Mouse (Mus musculus): ENCODE results near the gene Ss18l1. TPM values are rescaled to one million over a fixed set of nuclear protein-coding genes. Genes with fewer than 3 reads are reported as not detected.

The Ss18l1 gene
- total RNA-seq, 2 experiments from 2014 or later = 38.8 to 40.5 TPM

- H3K27ac ChIP-seq = no peak overlapping the region; the same call in 1 of the 2 replicates
- intact Hi-C loops (cut with DNase I) = no loop called here
- no peak for TF ChIP-seq CTCF (IDR thresholded peaks at IDR 0.05)
- DNase-seq (ENCODE audit: extremely low spot score in 1 of 2, low spot score in 2 of 2) = no peak
- H3K4me3 ChIP-seq = no peak overlapping the region
Observed at GRCm38 (mm10) chr2:180020091-180020661, 22.1 kb upstream of the Ss18l1 start.

GRCm38 (mm10) chr2:180020919-180021318, 21.4 kb upstream of the Ss18l1 start:
- DNase-seq (ENCODE audit: extremely low spot score in 1 of 2, low spot score in 2 of 2) = no peak
- intact Hi-C loops (cut with DNase I) = no loop called here
- no peak overlapping the region for H3K4me3 ChIP-seq
- TF ChIP-seq CTCF (IDR thresholded peaks at IDR 0.05) = no peak
- H3K27ac ChIP-seq = no peak overlapping the region

- TF ChIP-seq CTCF (IDR thresholded peaks at IDR 0.05) = no peak
- DNase-seq (ENCODE audit: extremely low spot score in 1 of 2, low spot score in 2 of 2) = no peak
- H3K27ac ChIP-seq = no peak overlapping the region
- intact Hi-C loops (cut with DNase I) = no loop called here
- H3K4me3 ChIP-seq = no peak overlapping the region
Observed at GRCm38 (mm10) chr2:180022751-180023150, 19.6 kb upstream of the Ss18l1 start.

- Histone ChIP-seq H3K4me3 (peak within 1 kb of the TSS; percentile 88), H3K27ac (peak within 1 kb of the TSS; percentile 92)
- peak; percentile 99 for DNase-seq (ENCODE audit: extremely low spot score in 1 of 2, low spot score in 2 of 2)
- no peak for TF ChIP-seq CTCF (IDR thresholded peaks at IDR 0.05)
- intact Hi-C loops (cut with DNase I) = loop anchor here (1.0 to 5.0 kb wide), 3 partner anchors 18 to 107 kb away; partner anchors contain the start of genes Psma7 and Ss18l1
Observed at GRCm38 (mm10) chr2:180024401-180025098, 17.8 kb upstream of the Ss18l1 start, which contains the start of gene Lsm14b. Gene Lsm14b, plus strand, starts transcription at chr2:180024987.

GRCm38 (mm10) chr2:180025135-180025860, 17.0 kb upstream of the Ss18l1 start:
- intact Hi-C loops (cut with DNase I) = loop anchor here (5.0 kb wide), 1 partner anchor 108 kb away; no protein-coding TSS in a partner anchor
- H3K4me3 ChIP-seq = peak overlapping the region; percentile 88
- peak; percentile 54 to 61 for DNase-seq (ENCODE audit: extremely low spot score in 1 of 2, low spot score in 2 of 2)
- TF ChIP-seq CTCF (IDR thresholded peaks at IDR 0.05) = no peak
- H3K27ac ChIP-seq = peak overlapping the region; percentile 92

- DNase-seq (ENCODE audit: extremely low spot score in 1 of 2, low spot score in 2 of 2) = no peak
- TF ChIP-seq CTCF (IDR thresholded peaks at IDR 0.05) = no peak
- Histone ChIP-seq H3K27ac (peak overlapping the region; percentile 92), H3K4me3 (peak overlapping the region; percentile 88)
- intact Hi-C loops (cut with DNase I) = loop anchor here (5.0 kb wide), 1 partner anchor 109 kb away; no protein-coding TSS in a partner anchor
Observed at GRCm38 (mm10) chr2:180025861-180026200, 16.5 kb upstream of the Ss18l1 start.

- Histone ChIP-seq H3K27ac (no peak overlapping the region), H3K4me3 (peak overlapping the region; percentile 88)
- no peak for DNase-seq (ENCODE audit: extremely low spot score in 1 of 2, low spot score in 2 of 2)
- intact Hi-C loops (cut with DNase I) = loop anchor here (5.0 kb wide), 1 partner anchor 110 kb away; no protein-coding TSS in a partner anchor
- TF ChIP-seq CTCF (IDR thresholded peaks at IDR 0.05) = no peak
Observed at GRCm38 (mm10) chr2:180027768-180028167, 14.5 kb upstream of the Ss18l1 start.

- H3K4me3 ChIP-seq = no peak overlapping the region
- H3K27ac ChIP-seq = no peak overlapping the region
- DNase-seq (ENCODE audit: extremely low spot score in 1 of 2, low spot score in 2 of 2) = no peak
- intact Hi-C loops (cut with DNase I) = no loop called here
- TF ChIP-seq CTCF (IDR thresholded peaks at IDR 0.05) = no peak
Observed at GRCm38 (mm10) chr2:180031270-180031669, 11.0 kb upstream of the Ss18l1 start.

GRCm38 (mm10) chr2:180032925-180033324, 9.4 kb upstream of the Ss18l1 start:
- intact Hi-C loops (cut with DNase I) = no loop called here
- no peak overlapping the region for H3K4me3 ChIP-seq
- no peak for DNase-seq (ENCODE audit: extremely low spot score in 1 of 2, low spot score in 2 of 2)
- H3K27ac ChIP-seq = no peak overlapping the region
- TF ChIP-seq CTCF (IDR thresholded peaks at IDR 0.05) = no peak

GRCm38 (mm10) chr2:180033956-180034355, 8.4 kb upstream of the Ss18l1 start:
- intact Hi-C loops (cut with DNase I) = no loop called here
- no peak overlapping the region for H3K4me3 ChIP-seq

GRCm38 (mm10) chr2:180034753-180035152, 7.6 kb upstream of the Ss18l1 start:
- intact Hi-C loops (cut with DNase I) = no loop called here
- no peak overlapping the region for H3K27ac ChIP-seq
- TF ChIP-seq CTCF (IDR thresholded peaks at IDR 0.05) = no peak

More at GRCm38 (mm10) chr2:180033956-180034355, 8.4 kb upstream of the Ss18l1 start:
- no peak overlapping the region for H3K27ac ChIP-seq
- no peak for TF ChIP-seq CTCF (IDR thresholded peaks at IDR 0.05)
- no peak for DNase-seq (ENCODE audit: extremely low spot score in 1 of 2, low spot score in 2 of 2)

GRCm38 (mm10) chr2:180040406-180040805, 1.9 kb upstream of the Ss18l1 start:
- Histone ChIP-seq H3K27ac (no peak overlapping the region), H3K4me3 (peak overlapping the region; percentile 99; the same call in 1 of the 2 replicates)
- intact Hi-C loops (cut with DNase I) = no loop called here
- no peak for DNase-seq (ENCODE audit: extremely low spot score in 1 of 2, low spot score in 2 of 2)
- TF ChIP-seq CTCF (IDR thresholded peaks at IDR 0.05) = no peak

More at GRCm38 (mm10) chr2:180034753-180035152, 7.6 kb upstream of the Ss18l1 start:
- no peak overlapping the region for H3K4me3 ChIP-seq
- no peak for DNase-seq (ENCODE audit: extremely low spot score in 1 of 2, low spot score in 2 of 2)

Data from left cerebral cortex, adult 2 months (tissue).